Mouse (Mus musculus) hindbrain, postnatal 0 days (tissue): ENCODE measurements at regions not wholly inside any gene's neighbourhood (a gene's known extent, or its start where the extent isn't known, plus 50 kb on each side); places are given as distances from the start of the nearest gene placed in this dataset.

Source experiments
- ATAC-seq: fragments of 200-750 bp; cut with Nextera tagmentation; 2 replicates; pipeline ENCODE4 v1.8.0; 2017; ENCODE audit warnings: mild to moderate bottlenecking, moderate TSS enrichment, moderate library complexity
- DNase-seq: peaks from one replicate; pipeline ENCODE4 v3.0.0-alpha.2; 2015; ENCODE audit warnings: low spot score
- H3K27ac ChIP-seq: fragments of 300-500 bp; sonication (generic); 2 replicates; pipeline ENCODE4 v1.5.1; 2014; ENCODE audit warnings: mild to moderate bottlenecking
- H3K27me3 ChIP-seq: fragments of 300-500 bp; sonication (generic); 2 replicates; pipeline ENCODE4 v1.6.1; 2014; ENCODE audit warnings: low read length, mixed read lengths; ENCODE audit not compliant: insufficient read depth
- H3K36me3 ChIP-seq: fragments of 300-500 bp; sonication (generic); 2 replicates; pipeline ENCODE4 v1.6.1; 2014; ENCODE audit warnings: low read length, mixed read lengths; ENCODE audit not compliant: insufficient read depth
- H3K4me1 ChIP-seq: fragments of 300-500 bp; sonication (generic); 2 replicates; pipeline ENCODE4 v1.6.1; 2014; ENCODE audit warnings: antibody characterized with exemption, low read length, mixed read lengths; ENCODE audit not compliant: insufficient read depth
- H3K4me2 ChIP-seq: fragments of 300-500 bp; sonication (generic); 2 replicates; pipeline ENCODE4 v1.6.1; 2014; ENCODE audit warnings: low read depth, mild to moderate bottlenecking, low read length, moderate library complexity, mixed read lengths
- H3K4me3 ChIP-seq: fragments of 300-500 bp; sonication (generic); 2 replicates; pipeline ENCODE4 v1.5.1; 2014; ENCODE audit warnings: low read length
- H3K9ac ChIP-seq: fragments of 300-500 bp; sonication (generic); replicated peaks from 2 replicates; pipeline ENCODE4 v1.6.1; 2014; ENCODE audit warnings: mild to moderate bottlenecking, low read length, moderate library complexity, mixed read lengths
- H3K9me3 ChIP-seq: fragments of 300-500 bp; sonication (generic); 2 replicates; pipeline ENCODE4 v1.6.1; 2016; ENCODE audit warnings: low read length, mixed read lengths
- CTCF ChIP-seq: IDR thresholded peaks from 2 replicates; pipeline ENCODE4 v1.5.1; 2016; ENCODE audit warnings: antibody characterized with exemption, control low read depth, low read depth
- WGBS: fragments of 180-500 bp; shearing (Covaris S2); extraction: QIAGEN DNeasy Blood & Tissue Kit; methylation state at CpG from one replicate; pipeline ENCODE4 v1.1.7; 2014; 5-methylcytosine and 5-hydroxymethylcytosine counted together

- WGBS: 60% methylated on average over 2 of the region's 2 CpGs
- Histone ChIP-seq H3K9me3 (no peaks in the 10 kb centered on the region), H3K4me3 (no peak overlapping the region)
These were observed 2400.5 kb upstream of the Gm7489 start for GRCm38 (mm10) chr15:51484207-51484606.

GRCm38 (mm10) chr15:51485554-51485953, 2399.2 kb upstream of the Gm7489 start:
- 83% methylated on average over 2 of the region's 2 CpGs for WGBS
- DNase-seq (no peak), ATAC-seq (no peak)
- no peak for TF ChIP-seq CTCF
- H3K27ac ChIP-seq: no peak overlapping the region
- no peaks in the 10 kb centered on the region for H3K27me3 ChIP-seq
- no peak overlapping the region for H3K4me2 ChIP-seq
- H3K36me3 ChIP-seq: no peaks in the 10 kb centered on the region
- no peak overlapping the region for H3K9ac ChIP-seq
- no peaks in the 10 kb centered on the region for H3K4me1 ChIP-seq
- H3K9me3 ChIP-seq: no peaks in the 10 kb centered on the region
- H3K4me3 ChIP-seq: no peak overlapping the region

More at GRCm38 (mm10) chr15:51484207-51484606, 2400.5 kb upstream of the Gm7489 start:
- Histone ChIP-seq H3K27ac (no peak overlapping the region), H3K9ac (no peak overlapping the region), H3K4me1 (no peaks in the 10 kb centered on the region), H3K36me3 (no peaks in the 10 kb centered on the region), H3K27me3 (no peaks in the 10 kb centered on the region), H3K4me2 (no peak overlapping the region)
- no peak for TF ChIP-seq CTCF
- peak; percentile 16 for DNase-seq
- no peak for ATAC-seq

- no peak for DNase-seq
- no peak for ATAC-seq
These were observed 2382.5 kb upstream of the Gm7489 start for GRCm38 (mm10) chr15:51502058-51502741.

GRCm38 (mm10) chr15:51502742-51503270, 2381.9 kb upstream of the Gm7489 start:
- 49% methylated on average over 10 of the region's 10 CpGs for WGBS
- no peak for DNase-seq
- no peak overlapping the region for H3K4me3 ChIP-seq

More at GRCm38 (mm10) chr15:51502058-51502741, 2382.5 kb upstream of the Gm7489 start:
- TF ChIP-seq CTCF: no peak
- Histone ChIP-seq H3K9me3 (no peaks in the 10 kb centered on the region), H3K36me3 (no peaks in the 10 kb centered on the region), H3K4me2 (no peak overlapping the region), H3K4me3 (no peak overlapping the region), H3K27ac (no peak overlapping the region), H3K27me3 (no peaks in the 10 kb centered on the region), H3K4me1 (no peaks in the 10 kb centered on the region), H3K9ac (no peak overlapping the region)
- 75% methylated on average over 12 of the region's 12 CpGs for WGBS

GRCm38 (mm10) chr15:51503341-51503740, 2381.4 kb upstream of the Gm7489 start:
- ATAC-seq (no peak), DNase-seq (no peak)
- Histone ChIP-seq H3K27me3 (no peaks in the 10 kb centered on the region), H3K27ac (no peak overlapping the region), H3K9ac (no peak overlapping the region), H3K36me3 (no peaks in the 10 kb centered on the region), H3K9me3 (no peaks in the 10 kb centered on the region), H3K4me3 (no peak overlapping the region), H3K4me2 (peak overlapping the region; percentile 21), H3K4me1 (no peaks in the 10 kb centered on the region)
- no peak for TF ChIP-seq CTCF
- 38% methylated on average over 8 of the region's 8 CpGs for WGBS

More at GRCm38 (mm10) chr15:51502742-51503270, 2381.9 kb upstream of the Gm7489 start:
- no peak overlapping the region for H3K27ac ChIP-seq
- no peaks in the 10 kb centered on the region for H3K9me3 ChIP-seq
- no peaks in the 10 kb centered on the region for H3K27me3 ChIP-seq
- no peaks in the 10 kb centered on the region for H3K4me1 ChIP-seq
- H3K9ac ChIP-seq: no peak overlapping the region
- ATAC-seq: no peak
- TF ChIP-seq CTCF: no peak
- H3K36me3 ChIP-seq: no peaks in the 10 kb centered on the region
- peak overlapping the region; percentile 21 for H3K4me2 ChIP-seq

- H3K9ac ChIP-seq: no peak overlapping the region
- no peaks in the 10 kb centered on the region for H3K9me3 ChIP-seq
- H3K27me3 ChIP-seq: no peaks in the 10 kb centered on the region
- H3K4me1 ChIP-seq: no peaks in the 10 kb centered on the region
- H3K36me3 ChIP-seq: no peaks in the 10 kb centered on the region
- TF ChIP-seq CTCF: no peak
- DNase-seq (peak; percentile 44), ATAC-seq (no peak)
- H3K4me3 ChIP-seq: no peak overlapping the region
- 71% methylated on average over 11 of the region's 11 CpGs for WGBS
- no peak overlapping the region for H3K4me2 ChIP-seq
- H3K27ac ChIP-seq: no peak overlapping the region
These were observed 2380.5 kb upstream of the Gm7489 start for GRCm38 (mm10) chr15:51504016-51504760.
